Mouse (Mus musculus) natural killer cell, adult 2 months (primary cell): Measurements from ENCODE around the gene Fam129c.
A peak's percentile ranks its signal among the peaks of the same experiment; 100 is the strongest.

ENCODE experiments used
- DNase-seq, 2 experiments: peaks; one replicate each; pipeline ENCODE4 v3.0.0; 2022; ENCODE audit warnings: low spot score in 2 of 2

The Fam129c gene

GRCm38 (mm10) chr8:71604021-71604420, 6.6 kb downstream of the Fam129c start:
- DNase-seq: no peak

GRCm38 (mm10) chr8:71610822-71611651, 13.6 kb downstream of the Fam129c start, which contains the start of gene Colgalt1:
Gene Colgalt1, plus strand, starts transcription at chr8:71610998.
- DNase-seq: peak; percentile 99

GRCm38 (mm10) chr8:71612141-71612540, 14.7 kb downstream of the Fam129c start:
- no peak for DNase-seq

- peak; percentile 49 to 62 for DNase-seq
Observed at GRCm38 (mm10) chr8:71613418-71613817, 16.0 kb downstream of the Fam129c start.

- DNase-seq: no peak
Observed at GRCm38 (mm10) chr8:71619786-71620185, 22.3 kb downstream of the Fam129c start.

GRCm38 (mm10) chr8:71625088-71625487, 27.6 kb downstream of the Fam129c start:
- DNase-seq: peak in 1 of 2 experiments; percentile 31

- DNase-seq: no peak
Observed at GRCm38 (mm10) chr8:71626753-71627152, 29.3 kb downstream of the Fam129c start.

- DNase-seq: no peak
Observed at GRCm38 (mm10) chr8:71627265-71628099, 30.0 kb downstream of the Fam129c start.

GRCm38 (mm10) chr8:71628396-71629095, 31.1 kb downstream of the Fam129c start:
- DNase-seq: no peak

GRCm38 (mm10) chr8:71629096-71629697, 31.7 kb downstream of the Fam129c start:
- DNase-seq: peak; percentile 88 to 93

GRCm38 (mm10) chr8:71629781-71630212, 32.3 kb downstream of the Fam129c start:
- peak in 1 of 2 experiments; percentile 30 for DNase-seq

- no peak for DNase-seq
Observed at GRCm38 (mm10) chr8:71630761-71631160, 33.3 kb downstream of the Fam129c start.

- DNase-seq: no peak
Observed at GRCm38 (mm10) chr8:71631897-71632296, 34.4 kb downstream of the Fam129c start.

- peak; percentile 42 to 74 for DNase-seq
Observed at GRCm38 (mm10) chr8:71633164-71633563, 35.7 kb downstream of the Fam129c start.

GRCm38 (mm10) chr8:71633981-71634667, 36.7 kb downstream of the Fam129c start:
- peak in 1 of 2 experiments; percentile 60 for DNase-seq

- no peak for DNase-seq
Observed at GRCm38 (mm10) chr8:71637149-71638095, 40.0 kb downstream of the Fam129c start.

- DNase-seq: no peak
Observed at GRCm38 (mm10) chr8:71638321-71638720, 40.9 kb downstream of the Fam129c start.

- DNase-seq: no peak
Observed at GRCm38 (mm10) chr8:71639318-71639717, 41.9 kb downstream of the Fam129c start.

- no peak for DNase-seq
Observed at GRCm38 (mm10) chr8:71645510-71645909, 48.1 kb downstream of the Fam129c start.

GRCm38 (mm10) chr8:71654600-71654999, 57.2 kb downstream of the Fam129c start:
- no peak for DNase-seq
